In the genomic region with DNA sequence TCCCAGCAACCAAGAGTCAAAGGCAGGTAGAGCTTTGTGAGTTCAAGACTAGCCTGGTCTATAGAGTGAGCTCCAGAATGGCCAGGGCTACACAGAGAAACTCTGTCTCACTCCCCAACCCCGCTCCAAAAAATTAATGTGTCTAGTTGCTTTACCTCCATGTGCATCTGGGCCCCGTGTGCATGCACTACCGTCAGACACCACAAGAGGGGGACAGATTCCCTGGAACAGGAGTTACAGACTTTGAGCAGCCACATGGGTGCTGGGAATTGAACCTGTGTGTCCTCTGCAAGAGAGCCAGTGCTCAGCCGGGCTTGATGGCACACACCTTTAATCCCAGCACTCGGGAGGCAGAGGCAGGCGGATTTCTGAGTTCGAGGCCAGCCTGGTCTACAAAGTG, we compare ENCODE assay signal across 13 mouse cellular contexts. TPM values are rescaled to one million over a fixed set of nuclear protein-coding genes. Genes with fewer than 3 reads are reported as not detected.
DNase-seq lines count a peak whose midpoint lies in the region; ATAC-seq and TF ChIP-seq lines count a peak whose summit lies in the region.
"Had no signal": no experiment of that assay in that cellular context is flagged by ENCODE, and none has a peak within 500 bp of the region (broad histone marks: within the 10 kb centered on the region; RNA-seq: fewer than 3 reads in every experiment).

No protein-coding gene starts in this region.

- H3K4me3 ChIP-seq in kidney, postnatal 0 days (replicated peaks; ENCODE audit: low read depth, low read length): no peak overlapping the region
- no peak overlapping the region for H3K4me3 ChIP-seq in CH12.LX (replicated peaks in 1 of 3; ENCODE audit: low read depth in 2 of 3, low read length in 2 of 3, poor library complexity in 1 of 3)
- H3K4me3 ChIP-seq in bone marrow macrophage, adult 2 months (ENCODE audit: insufficient read depth, low read length): no peak overlapping the region

- ATAC-seq in kidney, postnatal 0 days (replicated peaks; ENCODE audit: low FRiP score, low read depth): no peak
- ATAC-seq in megakaryocyte-erythroid progenitor cell, adult 5-6 weeks (replicated peaks; ENCODE audit: low FRiP score, low TSS enrichment, poor library complexity, severe bottlenecking): 0 out of 2 replicates have a peak, but pooled peaks have one; percentile 60

- no peak for TF ChIP-seq EP300 in CH12.LX (IDR thresholded peaks at IDR 0.05; ENCODE audit: low read length)

- H3K36me3 ChIP-seq in kidney, postnatal 0 days (ENCODE audit: insufficient read depth, low read length): no peaks in the 10 kb centered on the region
- no peaks in the 10 kb centered on the region for H3K36me3 ChIP-seq in CH12.LX (replicated peaks in 1 of 2; ENCODE audit: control insufficient read depth in 1 of 2, insufficient read depth in 1 of 2, low read length in 1 of 2)

- in situ Hi-C loops in CH12.LX (cut with MboI; ENCODE audit: low pct_ligation_motif_present, low pct_unique_long_range_greater_than_20kb, low sequenced_read_pairs): no loop called here

- dilution Hi-C loops in CH12.LX (cut with MboI; ENCODE audit: extremely low pct_ligation_motif_present, extremely low pct_unique_long_range_greater_than_20kb, low sequenced_read_pairs): no loop called here

- peak; percentile 29; the same call in 1 of the 2 replicates for TF ChIP-seq CTCF in kidney, postnatal 0 days (IDR thresholded peaks at IDR 0.05; ENCODE audit: low read depth)
- peak; percentile 26 to 53; a peak in 3 of 4 replicates for TF ChIP-seq CTCF in CH12.LX (conservative IDR thresholded peaks at IDR 0.05 in 1 of 2, IDR thresholded peaks at IDR 0.05 in 1 of 2; ENCODE audit: low read depth in 2 of 2, low read length in 2 of 2)
- 0 out of 2 replicates have a peak, but pooled peaks have one; percentile 25 for TF ChIP-seq CTCF in bone marrow macrophage, adult 2 months (IDR thresholded peaks at IDR 0.05; ENCODE audit: low read depth, low read length)

- no peak overlapping the region for H3K4me2 ChIP-seq in kidney, postnatal 0 days (ENCODE audit: low read length)
- no peak overlapping the region for H3K4me2 ChIP-seq in CH12.LX (ENCODE audit: insufficient read depth, low read depth, poor library complexity, severe bottlenecking)

- H3K4me1 ChIP-seq in kidney, postnatal 0 days (replicated peaks; ENCODE audit: insufficient read depth, low read length): no peaks in the 10 kb centered on the region
- peaks cover 0 to 11% of the 10 kb centered on the region in 2 experiments; a peak in 2 of 4 replicates for H3K4me1 ChIP-seq in CH12.LX (ENCODE audit: control insufficient read depth in 1 of 2, insufficient read depth in 2 of 2)
- H3K4me1 ChIP-seq in bone marrow macrophage, adult 2 months (ENCODE audit: control insufficient read depth, insufficient read depth, low read length): no peaks in the 10 kb centered on the region

- H3K27me3 ChIP-seq in kidney, postnatal 0 days (ENCODE audit: insufficient read depth, low read length): no peaks in the 10 kb centered on the region
- H3K27me3 ChIP-seq in CH12.LX (replicated peaks): no peaks in the 10 kb centered on the region

- H3K79me2 ChIP-seq in CH12.LX (replicated peaks; ENCODE audit: control insufficient read depth, extremely low read depth, insufficient read depth, poor library complexity, severe bottlenecking): no peaks in the 10 kb centered on the region

- no peaks in the 10 kb centered on the region for H3K9me3 ChIP-seq in kidney, postnatal 0 days (replicated peaks; ENCODE audit: low read length)
- H3K9me3 ChIP-seq in CH12.LX (replicated peaks; ENCODE audit: low read length): peaks cover 4% of the 10 kb centered on the region

- 91% methylated on average over 7 of the region's 7 CpGs for WGBS in kidney, postnatal 0 days

- no peak for TF ChIP-seq POLR2A in CH12.LX (IDR thresholded peaks at IDR 0.05; ENCODE audit: low read depth, low read length)
- TF ChIP-seq POLR2A in bone marrow macrophage, adult 2 months (IDR thresholded peaks at IDR 0.05; ENCODE audit: borderline replicate concordance, low read depth, low read length): no peak

- H3K9ac ChIP-seq in kidney, postnatal 0 days (ENCODE audit: low read depth, low read length): no peak overlapping the region
- no peak overlapping the region for H3K9ac ChIP-seq in CH12.LX (ENCODE audit: insufficient read depth, low read depth)

- peak; percentile 33 for TF ChIP-seq RAD21 in CH12.LX (IDR thresholded peaks at IDR 0.05; ENCODE audit: low read depth, low read length)

- DNase-seq in kidney, postnatal 0 days (ENCODE audit: low spot score): no peak
- DNase-seq in kidney, adult 18-20 months: no peak
- DNase-seq in CH12.LX (ENCODE audit: extremely low read depth): peak; percentile 31
- no peak for DNase-seq in layer of hippocampus, postnatal 36 days
- DNase-seq in layer of hippocampus, postnatal 25 days (ENCODE audit: extremely low spot score in 1 of 2, low spot score in 1 of 2): no peak
- DNase-seq in T-cell, adult 2 months (ENCODE audit: low spot score): no peak
- DNase-seq: kidney, postnatal 14 days had no signal

- no peak overlapping the region for H3K27ac ChIP-seq in kidney, postnatal 0 days
- H3K27ac ChIP-seq in CH12.LX (ENCODE audit: insufficient read depth, low read depth): no peak overlapping the region
- H3K27ac ChIP-seq in bone marrow macrophage, adult 2 months (ENCODE audit: insufficient read depth, low read depth, low read length): no peak overlapping the region
- H3K27ac ChIP-seq: macrophage had no signal

TF ChIP-seq in CH12.LX, 34 proteins besides CTCF, POLR2A, EP300 and RAD21:
- TF ChIP-seq SMC3 (IDR thresholded peaks at IDR 0.05; ENCODE audit: low read depth, low read length) (peak; percentile 14; the same call in 1 of the 2 replicates), USF1 (IDR thresholded peaks at IDR 0.05; ENCODE audit: low read depth, low read length) (no peak)

RNA-seq across cellular contexts. Expression of a gene that starts 17.0 kb away (rescaled TPM):
- not detected in 2 replicates for polyA plus RNA-seq in kidney, postnatal 0 days (2015; fragmentation: Nextera tagmentation; extraction: Ambion mirVana)
- not detected in 2 replicates for total RNA-seq in CH12.LX (2012; rRNA removed)
- total RNA-seq in CH12.LX (2014; rRNA removed): not detected in 2 replicates
- polyA plus RNA-seq in CH12.LX (2012; ENCODE audit: insufficient read length, low read depth): not detected in 2 replicates
- polyA plus RNA-seq in bone marrow macrophage, adult 2 months (2012; ENCODE audit: insufficient read depth, insufficient read length, missing spikeins): not detected in 2 replicates
- total RNA-seq in megakaryocyte-erythroid progenitor cell, adult 5-6 weeks (2014; fragmentation: Nextera tagmentation): not detected in 2 replicates
- not detected in 2 replicates for total RNA-seq in megakaryocyte-erythroid progenitor cell, adult 5-6 weeks (2017)
- under 1 TPM in 1 of 2 experiments, not detected in 1; 0.20 TPM for total RNA-seq in layer of hippocampus, postnatal 36 days (2021)
- under 1 TPM; 0.10 to 0.21 TPM for total RNA-seq in layer of hippocampus, postnatal 25 days (2021)
- total RNA-seq: adrenal gland, adult 18-20 months; heart, adult 8-10 months had no signal
- polyA plus RNA-seq: macrophage; stomach, embryonic 16.5 days had no signal

RNA-seq across cellular contexts. Expression of a gene that starts 17.5 kb away (rescaled TPM):
- 29.9 and 30.2 TPM in 2 replicates for polyA plus RNA-seq in kidney, postnatal 0 days (2015; fragmentation: Nextera tagmentation; extraction: Ambion mirVana)
- total RNA-seq in CH12.LX (2012; rRNA removed) (18.2 and 18.3 TPM in 2 replicates), CH12.LX (2014; rRNA removed) (15.5 and 17.6 TPM in 2 replicates)
- polyA plus RNA-seq in CH12.LX (2012; ENCODE audit: insufficient read length, low read depth): 30.7 and 33.2 TPM in 2 replicates
- polyA plus RNA-seq in bone marrow macrophage, adult 2 months (2012; ENCODE audit: insufficient read depth, insufficient read length, missing spikeins): 33.7 and 38.8 TPM in 2 replicates
- 41.0 and 62.7 TPM in 2 replicates for total RNA-seq in megakaryocyte-erythroid progenitor cell, adult 5-6 weeks (2014; fragmentation: Nextera tagmentation)
- total RNA-seq in megakaryocyte-erythroid progenitor cell, adult 5-6 weeks (2017): 60.5 and 91.5 TPM in 2 replicates
- 10 to 100 TPM; 49.3 to 51.1 TPM for total RNA-seq in layer of hippocampus, postnatal 36 days (2021)
- 10 to 100 TPM; 46.6 to 47.5 TPM for total RNA-seq in layer of hippocampus, postnatal 25 days (2021)

RNA-seq across cellular contexts. Expression of a gene that starts 50.2 kb away (rescaled TPM):
- 6.6 and 7.8 TPM in 2 replicates for polyA plus RNA-seq in kidney, postnatal 0 days (2015; fragmentation: Nextera tagmentation; extraction: Ambion mirVana)
- total RNA-seq in CH12.LX (2012; rRNA removed) (3.8 and 4.3 TPM in 2 replicates), CH12.LX (2014; rRNA removed) (4.9 and 5.1 TPM in 2 replicates)
- 6.1 and 6.9 TPM in 2 replicates for polyA plus RNA-seq in CH12.LX (2012; ENCODE audit: insufficient read length, low read depth)
- 5.7 and 7.2 TPM in 2 replicates for polyA plus RNA-seq in bone marrow macrophage, adult 2 months (2012; ENCODE audit: insufficient read depth, insufficient read length, missing spikeins)
- total RNA-seq in megakaryocyte-erythroid progenitor cell, adult 5-6 weeks (2014; fragmentation: Nextera tagmentation): 8.4 and 12.6 TPM in 2 replicates
- 5.6 and 8.5 TPM in 2 replicates for total RNA-seq in megakaryocyte-erythroid progenitor cell, adult 5-6 weeks (2017)
- total RNA-seq in layer of hippocampus, postnatal 36 days (2021): 10 to 100 TPM; 13.5 to 16.5 TPM
- 10 to 100 TPM; 12.8 to 15.2 TPM for total RNA-seq in layer of hippocampus, postnatal 25 days (2021)

RNA-seq across cellular contexts. Expression of a gene that starts 50.5 kb away (rescaled TPM):
- not detected in 2 replicates for polyA plus RNA-seq in kidney, postnatal 0 days (2015; fragmentation: Nextera tagmentation; extraction: Ambion mirVana)
- total RNA-seq in CH12.LX (2012; rRNA removed) (not detected in 2 replicates), CH12.LX (2014; rRNA removed) (not detected in 2 replicates)
- polyA plus RNA-seq in CH12.LX (2012; ENCODE audit: insufficient read length, low read depth): not detected in 2 replicates
- not detected in 2 replicates for polyA plus RNA-seq in bone marrow macrophage, adult 2 months (2012; ENCODE audit: insufficient read depth, insufficient read length, missing spikeins)
- 2.9 TPM in 1 of 2 replicates, not detected in the other for total RNA-seq in megakaryocyte-erythroid progenitor cell, adult 5-6 weeks (2014; fragmentation: Nextera tagmentation)
- total RNA-seq in megakaryocyte-erythroid progenitor cell, adult 5-6 weeks (2017): not detected in 2 replicates
- not detected for total RNA-seq in layer of hippocampus, postnatal 36 days (2021)
- total RNA-seq in layer of hippocampus, postnatal 25 days (2021): not detected
- total RNA-seq: adrenal gland, adult 18-20 months; heart, adult 8-10 months had no signal
- polyA plus RNA-seq: macrophage; stomach, embryonic 16.5 days had no signal
